In genomic region chrX:166479365-166479983, GRCm38 (mm10) we compare ENCODE assay signal across 7 mouse cellular contexts. TPM values are rescaled to one million over a fixed set of nuclear protein-coding genes. Genes with fewer than 3 reads are reported as not detected.
DNase-seq lines count a peak whose midpoint lies in the region; ATAC-seq and TF ChIP-seq lines count a peak whose summit lies in the region.

TSS of gene Rab9 (minus strand) at chrX:166479867.

- WGBS in embryonic facial prominence, embryonic 11.5 days: 17% methylated on average over 34 of the region's 41 CpGs
- WGBS in limb, embryonic 12.5 days: 13% methylated on average over 39 of the region's 41 CpGs
- WGBS in midbrain, embryonic 15.5 days: 25% methylated on average over 41 of the region's 41 CpGs
- 23% methylated on average over 41 of the region's 41 CpGs for WGBS in spleen, adult 2 months

- peak within 1 kb of the TSS; percentile 77 for H3K9ac ChIP-seq in embryonic facial prominence, embryonic 11.5 days (replicated peaks; ENCODE audit: low read length)
- H3K9ac ChIP-seq in limb, embryonic 12.5 days (replicated peaks): peak within 1 kb of the TSS; percentile 70
- H3K9ac ChIP-seq in midbrain, embryonic 15.5 days: peak within 1 kb of the TSS; percentile 50

- no peak for TF ChIP-seq CTCF in spleen, adult 2 months (IDR thresholded peaks at IDR 0.05; ENCODE audit: extremely low read depth, insufficient read depth, insufficient read length, insufficient replicate concordance)

- DNase-seq in adrenal gland, postnatal 14 days: peak; percentile 95
- DNase-seq in embryonic facial prominence, embryonic 11.5 days (ENCODE audit: low spot score): peak; percentile 94
- DNase-seq in heart, adult 11 months: peak; percentile 99
- DNase-seq in kidney, adult 18-20 months: peak; percentile 92
- peak; percentile 68 to 91 for DNase-seq in spleen, adult 2 months (ENCODE audit: low read depth in 1 of 2, low spot score in 2 of 2)

- TF ChIP-seq POLR2A in spleen, adult 2 months (IDR thresholded peaks at IDR 0.05; ENCODE audit: low read depth, low read length): no peak

- ATAC-seq in embryonic facial prominence, embryonic 11.5 days (replicated peaks; ENCODE audit: insufficient number of reproducible peaks, low FRiP score, low TSS enrichment, low read depth): peak; percentile 98
- peak; percentile 98 for ATAC-seq in limb, embryonic 12.5 days (ENCODE audit: insufficient number of reproducible peaks, insufficient read depth, low FRiP score, low TSS enrichment, low read depth)
- ATAC-seq in midbrain, embryonic 15.5 days (replicated peaks): peak; percentile 99

- H3K27me3 ChIP-seq in embryonic facial prominence, embryonic 11.5 days (ENCODE audit: control insufficient read depth, insufficient read depth, low read length): no peaks in the 10 kb centered on the region; the same call in 1 of the 2 replicates
- H3K27me3 ChIP-seq in limb, embryonic 12.5 days: peaks cover 28% of the 10 kb centered on the region
- H3K27me3 ChIP-seq in midbrain, embryonic 15.5 days (replicated peaks): no peaks in the 10 kb centered on the region
- no peaks in the 10 kb centered on the region for H3K27me3 ChIP-seq in spleen, adult 2 months (ENCODE audit: control insufficient read depth, insufficient read depth, low read length)

- peak within 1 kb of the TSS; percentile 50 for H3K4me2 ChIP-seq in embryonic facial prominence, embryonic 11.5 days (ENCODE audit: low read depth, low read length)
- H3K4me2 ChIP-seq in limb, embryonic 12.5 days: peak within 1 kb of the TSS; percentile 55
- peak within 1 kb of the TSS; percentile 57 for H3K4me2 ChIP-seq in midbrain, embryonic 15.5 days

- H3K27ac ChIP-seq in embryonic facial prominence, embryonic 11.5 days (replicated peaks; ENCODE audit: low read depth, low read length): no peak within 1 kb of the TSS; the same call in 1 of the 2 replicates
- peak within 1 kb of the TSS; percentile 77 for H3K27ac ChIP-seq in limb, embryonic 12.5 days
- H3K27ac ChIP-seq in midbrain, embryonic 15.5 days: peak within 1 kb of the TSS; percentile 76
- H3K27ac ChIP-seq in spleen, adult 2 months (ENCODE audit: insufficient read depth, low read length): peak within 1 kb of the TSS; percentile 78

- peak within 1 kb of the TSS; percentile 52 for H3K4me3 ChIP-seq in embryonic facial prominence, embryonic 11.5 days (ENCODE audit: low read depth, low read length)
- peak within 1 kb of the TSS; percentile 56 for H3K4me3 ChIP-seq in limb, embryonic 12.5 days (replicated peaks)
- H3K4me3 ChIP-seq in midbrain, embryonic 15.5 days: peak within 1 kb of the TSS; percentile 47
- H3K4me3 ChIP-seq in spleen, adult 2 months (ENCODE audit: extremely low read depth, insufficient read depth, insufficient read length): peak within 1 kb of the TSS; percentile 98

- H3K4me1 ChIP-seq in embryonic facial prominence, embryonic 11.5 days (ENCODE audit: control insufficient read depth, insufficient read depth, low read length): no peaks in the 10 kb centered on the region
- H3K4me1 ChIP-seq in limb, embryonic 12.5 days (replicated peaks): 0 out of 2 replicates have a peak, but pooled peaks cover 4% of the 10 kb centered on the region
- peaks cover 8% of the 10 kb centered on the region for H3K4me1 ChIP-seq in midbrain, embryonic 15.5 days
- no peaks in the 10 kb centered on the region; the same call in 1 of the 2 replicates for H3K4me1 ChIP-seq in spleen, adult 2 months (ENCODE audit: control insufficient read depth, insufficient read depth, insufficient read length)

- no peaks in the 10 kb centered on the region for H3K9me3 ChIP-seq in embryonic facial prominence, embryonic 11.5 days (replicated peaks; ENCODE audit: control insufficient read depth, low read length)
- no peaks in the 10 kb centered on the region for H3K9me3 ChIP-seq in limb, embryonic 12.5 days
- H3K9me3 ChIP-seq in midbrain, embryonic 15.5 days: no peaks in the 10 kb centered on the region

- H3K36me3 ChIP-seq in embryonic facial prominence, embryonic 11.5 days (replicated peaks; ENCODE audit: control insufficient read depth, insufficient read depth, low read depth, low read length): no peaks in the 10 kb centered on the region
- H3K36me3 ChIP-seq in limb, embryonic 12.5 days: no peaks in the 10 kb centered on the region; the same call in 1 of the 2 replicates
- H3K36me3 ChIP-seq in midbrain, embryonic 15.5 days (replicated peaks): no peaks in the 10 kb centered on the region
- no peaks in the 10 kb centered on the region; the same call in 1 of the 2 replicates for H3K36me3 ChIP-seq in spleen, adult 2 months (ENCODE audit: control insufficient read depth, insufficient read depth, low read length)

RNA-seq across cellular contexts. Expression of gene Rab9, which starts in this region (rescaled TPM):
- 58.4 and 60.7 TPM in 2 replicates for total RNA-seq in adrenal gland, postnatal 14 days (2021)
- 60.1 and 66.8 TPM in 2 replicates for polyA plus RNA-seq in embryonic facial prominence, embryonic 11.5 days (2014; fragmentation: Nextera tagmentation; extraction: Ambion mirVana)
- polyA plus RNA-seq in limb, embryonic 12.5 days (2016; fragmentation: Nextera tagmentation; extraction: Ambion mirVana): 55.7 and 58.0 TPM in 2 replicates
- polyA plus RNA-seq in midbrain, embryonic 15.5 days (2015; fragmentation: Nextera tagmentation; extraction: Ambion mirVana): 35.2 and 37.0 TPM in 2 replicates
- polyA plus RNA-seq in spleen, adult 2 months (2012; rRNA removed): 1.5 TPM in 2 replicates

Comparison
In these comparisons a context has a peak if more than half of its experiments do, and no peak if none do; other contexts are left out.
1. RNA of gene Rab9 (polyA plus RNA-seq): 60.1 to 66.8 TPM in embryonic facial prominence, embryonic 11.5 days, 55.7 to 58.0 TPM in limb, embryonic 12.5 days and 35.2 to 37.0 TPM in midbrain, embryonic 15.5 days; 1.5 TPM in spleen, adult 2 months; every median in the first group is over 10 times any median in the second.
2. H3K4me3 ChIP-seq: peak in every context shown above with its lines; median percentile 98 in spleen, adult 2 months; 56 in limb, embryonic 12.5 days; 52 in embryonic facial prominence, embryonic 11.5 days; 47 in midbrain, embryonic 15.5 days.
3. Peak in every context shown above with its lines, with median percentiles within 50 percentile points of each other: DNase-seq, ATAC-seq, H3K4me2 ChIP-seq and H3K9ac ChIP-seq.